Mouse (Mus musculus): ENCODE data around the gene Olfr792.

Olfr792 gene

GRCm38 (mm10) chr10:129538862-129539261 is at the start of gene Olfr792:
Olfr792 (plus strand) TSS chr10:129539162.
- DNase-seq (ENCODE audit: low spot score in 2 of 2) = no peak

- peak; percentile 18 to 30 for DNase-seq (ENCODE audit: low spot score in 2 of 2)
Observed at GRCm38 (mm10) chr10:129490101-129490500, 48.9 kb upstream of the Olfr792 start.

- no peak for DNase-seq (ENCODE audit: low spot score in 2 of 2)
Observed at GRCm38 (mm10) chr10:129498192-129498591, 40.8 kb upstream of the Olfr792 start, which contains the start of gene Olfr790. Olfr790 (plus strand) TSS chr10:129498492.

- no peak for DNase-seq (ENCODE audit: low spot score in 2 of 2)
Observed at GRCm38 (mm10) chr10:129521492-129521891, 17.5 kb upstream of the Olfr792 start, which contains the start of gene Olfr791. Olfr791 (plus strand) TSS chr10:129521792.

GRCm38 (mm10) chr10:129549354-129549753 is 10.4 kb downstream of the Olfr792 start:
- DNase-seq (ENCODE audit: low spot score in 2 of 2) = peak; percentile 0 to 1

- DNase-seq (ENCODE audit: low spot score in 2 of 2) = no peak
Observed at GRCm38 (mm10) chr10:129567355-129567754, 28.4 kb downstream of the Olfr792 start, which contains the start of gene Olfr794. Olfr794 (plus strand) TSS chr10:129567655.

- no peak for DNase-seq (ENCODE audit: low spot score in 2 of 2)
Observed at GRCm38 (mm10) chr10:129577066-129577465, 38.1 kb downstream of the Olfr792 start.
